Mouse (Mus musculus): ENCODE measurements around the gene Esp8. TPM values are rescaled to one million over a fixed set of nuclear protein-coding genes. Genes with fewer than 3 reads are reported as not detected.

Esp8 gene
- total and polyA plus RNA-seq, 2 experiments from 2014 or later: not detected

- H3K4me1 ChIP-seq (ENCODE audit: control insufficient read depth, insufficient read depth): no peaks in the 10 kb centered on the region
- DNase-seq (ENCODE audit: low spot score) (no peak), ATAC-seq (ENCODE audit: insufficient read depth, low read depth) (no peak)
- no peak overlapping the region for H3K9ac ChIP-seq (replicated peaks; ENCODE audit: low read depth, low read length)
- H3K27me3 ChIP-seq (ENCODE audit: control insufficient read depth, insufficient read depth, low read length): no peaks in the 10 kb centered on the region
- no peaks in the 10 kb centered on the region for H3K36me3 ChIP-seq (replicated peaks; ENCODE audit: control insufficient read depth, insufficient read depth, low read length)
- TF ChIP-seq CTCF (IDR thresholded peaks at IDR 0.05; ENCODE audit: low read depth): no peak
- TF ChIP-seq EP300 (IDR thresholded peaks at IDR 0.05; ENCODE audit: low read depth): no peak
- no peaks in the 10 kb centered on the region for H3K9me3 ChIP-seq (replicated peaks; ENCODE audit: control insufficient read depth, low read length)
- no peak overlapping the region for H3K4me2 ChIP-seq (ENCODE audit: low read depth, low read length)
- 61% methylated on average over 1 of the region's 1 CpGs for WGBS
- no peak overlapping the region for H3K4me3 ChIP-seq (ENCODE audit: low read depth, low read length)
- H3K27ac ChIP-seq (ENCODE audit: low read depth): no peak overlapping the region
Measured at GRCm38 (mm10) chr17:40553470-40553869, 33.6 kb downstream of the Esp8 start.

- no peak within 1 kb of the TSS for H3K4me3 ChIP-seq (ENCODE audit: low read depth, low read length)
- ATAC-seq (ENCODE audit: insufficient read depth, low read depth) (no peak), DNase-seq (ENCODE audit: low spot score) (no peak)
- no peaks in the 10 kb centered on the region for H3K36me3 ChIP-seq (replicated peaks; ENCODE audit: control insufficient read depth, insufficient read depth, low read length)
- no peak within 1 kb of the TSS for H3K27ac ChIP-seq (ENCODE audit: low read depth)
- H3K4me1 ChIP-seq (ENCODE audit: control insufficient read depth, insufficient read depth): no peaks in the 10 kb centered on the region
- no peak within 1 kb of the TSS for H3K4me2 ChIP-seq (ENCODE audit: low read depth, low read length)
- TF ChIP-seq CTCF (IDR thresholded peaks at IDR 0.05; ENCODE audit: low read depth): no peak
- TF ChIP-seq EP300 (IDR thresholded peaks at IDR 0.05; ENCODE audit: low read depth): no peak
- no peaks in the 10 kb centered on the region for H3K9me3 ChIP-seq (replicated peaks; ENCODE audit: control insufficient read depth, low read length)
- 68% methylated on average over 5 of the region's 5 CpGs for WGBS
- H3K27me3 ChIP-seq (ENCODE audit: control insufficient read depth, insufficient read depth, low read length): no peaks in the 10 kb centered on the region
- no peak within 1 kb of the TSS for H3K9ac ChIP-seq (replicated peaks; ENCODE audit: low read depth, low read length)
Measured at GRCm38 (mm10) chr17:40561207-40561606, 41.4 kb downstream of the Esp8 start, which contains the start of gene Esp6. Esp6 (plus strand) TSS chr17:40561507.

Other genes with a start within 250 kb of the Esp8 start
- gene Crisp1, start 200.8 kb upstream of the Esp8 start, total RNA-seq (2014; rRNA removed; ENCODE audit: low replicate concordance): not detected in 2 replicates
- not detected in 2 replicates for gene Crisp1, start 200.8 kb upstream of the Esp8 start, polyA plus RNA-seq (2015; fragmentation: Nextera tagmentation; extraction: Ambion mirVana)
- gene Esp6, start 41.5 kb downstream of the Esp8 start, total RNA-seq (2014; rRNA removed; ENCODE audit: low replicate concordance): not detected in 2 replicates
- not detected in 2 replicates for gene Esp6, start 41.5 kb downstream of the Esp8 start, polyA plus RNA-seq (2015; fragmentation: Nextera tagmentation; extraction: Ambion mirVana)
- not detected in 2 replicates for gene Esp4, start 78.6 kb downstream of the Esp8 start, total RNA-seq (2014; rRNA removed; ENCODE audit: low replicate concordance)
- gene Esp4, start 78.6 kb downstream of the Esp8 start, polyA plus RNA-seq (2015; fragmentation: Nextera tagmentation; extraction: Ambion mirVana): not detected in 2 replicates
- not detected in 2 replicates for gene Esp3, start 112.1 kb downstream of the Esp8 start, total RNA-seq (2014; rRNA removed; ENCODE audit: low replicate concordance)
- gene Esp3, start 112.1 kb downstream of the Esp8 start, polyA plus RNA-seq (2015; fragmentation: Nextera tagmentation; extraction: Ambion mirVana): not detected in 2 replicates
- not detected in 2 replicates for gene Esp1, start 207.1 kb downstream of the Esp8 start, total RNA-seq (2014; rRNA removed; ENCODE audit: low replicate concordance)
- not detected in 2 replicates for gene Esp1, start 207.1 kb downstream of the Esp8 start, polyA plus RNA-seq (2015; fragmentation: Nextera tagmentation; extraction: Ambion mirVana)

All from heart, postnatal 0 days (tissue).